ENCODE assay signal across 1 mouse cellular context in the genomic region with DNA sequence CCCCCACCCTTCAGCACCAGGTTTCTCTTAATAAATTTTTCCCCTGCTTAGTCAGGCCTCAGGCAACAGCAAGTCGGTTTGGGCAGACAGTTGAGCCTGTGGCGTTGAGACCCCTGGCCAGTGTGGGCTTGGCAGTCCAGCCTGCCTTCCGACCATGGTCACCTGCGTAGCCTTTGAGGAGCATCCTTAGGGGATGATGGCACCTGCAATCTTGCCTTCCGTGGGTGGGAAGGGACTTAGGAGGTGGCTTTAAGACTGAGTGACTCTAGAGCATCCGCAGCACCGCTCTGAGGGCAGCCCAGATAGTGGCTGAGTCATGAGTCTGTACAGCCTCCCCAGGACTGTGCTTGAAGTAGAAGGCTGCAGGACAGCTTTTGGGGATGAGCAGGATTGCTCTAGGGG.
TF ChIP-seq lines count a peak whose summit lies in the region.

No protein-coding gene starts in this region.

TF ChIP-seq in CH12.LX, 34 proteins besides CTCF, POLR2A, EP300 and RAD21:
- TF ChIP-seq JUND (conservative IDR thresholded peaks at IDR 0.05; ENCODE audit: low read depth, low read length) (no peak), ZC3H11A (IDR thresholded peaks at IDR 0.05; ENCODE audit: low read depth, low read length) (no peak), NELFE (IDR thresholded peaks at IDR 0.05; ENCODE audit: low read depth, low read length) (no peak), UBTF (IDR thresholded peaks at IDR 0.05; ENCODE audit: low read depth, low read length) (no peak), KAT2A (IDR thresholded peaks at IDR 0.05; ENCODE audit: insufficient replicate concordance, low read length) (no peak), ZMIZ1 (IDR thresholded peaks at IDR 0.05; ENCODE audit: low read depth, low read length) (no peak), TBP (conservative IDR thresholded peaks at IDR 0.05; ENCODE audit: low read depth, low read length) (no peak), SMC3 (IDR thresholded peaks at IDR 0.05; ENCODE audit: low read depth, low read length) (no peak), HCFC1 (IDR thresholded peaks at IDR 0.05; ENCODE audit: low read depth, low read length) (no peak), E2F4 (IDR thresholded peaks at IDR 0.05; ENCODE audit: insufficient replicate concordance, low read depth, low read length) (no peak), MAX (IDR thresholded peaks at IDR 0.05; ENCODE audit: low read length) (no peak), CHD1 (IDR thresholded peaks at IDR 0.05; ENCODE audit: low read depth, low read length) (no peak), NRF1 (IDR thresholded peaks at IDR 0.05; ENCODE audit: low read depth, low read length) (no peak), SIN3A (IDR thresholded peaks at IDR 0.05; ENCODE audit: low read length) (no peak), POLR2AphosphoS2 (IDR thresholded peaks at IDR 0.05; ENCODE audit: low read depth, low read length) (no peak), USF1 (IDR thresholded peaks at IDR 0.05; ENCODE audit: low read depth, low read length) (no peak), ELF1 (IDR thresholded peaks at IDR 0.05; ENCODE audit: low read depth, low read length) (no peak)
